Mouse (Mus musculus) thymus, adult 2 months (tissue): ENCODE data around the gene Tpst2. TPM values are rescaled to one million over a fixed set of nuclear protein-coding genes. Genes with fewer than 3 reads are reported as not detected.

Source experiments
- DNase-seq: peaks from one replicate; pipeline ENCODE4 v3.0.0; 2021
- H3K27ac ChIP-seq: fragments of 200-500 bp; 2 replicates; pipeline ENCODE4 v1.5.1; 2012; ENCODE audit warnings: low read length, control low read depth; ENCODE audit not compliant: control insufficient read depth, insufficient read depth
- H3K27me3 ChIP-seq: fragments of 200-500 bp; 2 replicates; pipeline ENCODE4 v1.6.1; 2012; ENCODE audit warnings: mild to moderate bottlenecking, low read length, moderate library complexity, mixed read lengths; ENCODE audit not compliant: control insufficient read depth, insufficient read depth
- H3K36me3 ChIP-seq: fragments of 200-500 bp; 2 replicates; pipeline ENCODE4 v1.6.1; 2012; ENCODE audit warnings: mild to moderate bottlenecking, low read length, moderate library complexity; ENCODE audit not compliant: control insufficient read depth, insufficient read depth
- H3K4me1 ChIP-seq: fragments of 200-500 bp; replicated peaks from 2 replicates; pipeline ENCODE4 v1.6.1; 2012; ENCODE audit warnings: low read length; ENCODE audit not compliant: control insufficient read depth, insufficient read depth
- H3K4me3 ChIP-seq: fragments of 200-500 bp; 2 replicates; pipeline ENCODE4 v1.5.1; 2012; ENCODE audit warnings: mild to moderate bottlenecking, low read length, control low read depth, moderate library complexity; ENCODE audit not compliant: control insufficient read depth, insufficient read depth
- CTCF ChIP-seq: fragments of 200-500 bp; IDR thresholded peaks from 2 replicates; pipeline ENCODE4 v1.5.1; 2012; ENCODE audit warnings: mild to moderate bottlenecking, control low read depth, low read length, moderate library complexity, borderline replicate concordance; ENCODE audit not compliant: control insufficient read depth, poor library complexity, insufficient read depth; ENCODE audit errors: extremely low read depth
- POLR2A ChIP-seq: fragments of 200-500 bp; IDR thresholded peaks from 2 replicates; pipeline ENCODE4 v1.6.1; 2012; ENCODE audit warnings: mild to moderate bottlenecking, low read length, control low read depth, moderate library complexity; ENCODE audit not compliant: control insufficient read depth, poor library complexity, insufficient read depth; ENCODE audit errors: extremely low read depth
- WGBS: fragments of 180-500 bp; shearing (Covaris S2); methylation state at CpG from one replicate; pipeline ENCODE4 v1.1.7; 2018; 5-methylcytosine and 5-hydroxymethylcytosine counted together
- polyA plus RNA-seq: library from polyadenylated mRNA; depleted of rRNA; stranded (reverse); fragments of >200 nt; gene quantifications from 2 replicates; pipeline ENCODE4 v1.2.3, GENCODE M21; 2012

The Tpst2 gene
- polyA plus RNA-seq, 1 experiment: 63.5 TPM

DNA sequence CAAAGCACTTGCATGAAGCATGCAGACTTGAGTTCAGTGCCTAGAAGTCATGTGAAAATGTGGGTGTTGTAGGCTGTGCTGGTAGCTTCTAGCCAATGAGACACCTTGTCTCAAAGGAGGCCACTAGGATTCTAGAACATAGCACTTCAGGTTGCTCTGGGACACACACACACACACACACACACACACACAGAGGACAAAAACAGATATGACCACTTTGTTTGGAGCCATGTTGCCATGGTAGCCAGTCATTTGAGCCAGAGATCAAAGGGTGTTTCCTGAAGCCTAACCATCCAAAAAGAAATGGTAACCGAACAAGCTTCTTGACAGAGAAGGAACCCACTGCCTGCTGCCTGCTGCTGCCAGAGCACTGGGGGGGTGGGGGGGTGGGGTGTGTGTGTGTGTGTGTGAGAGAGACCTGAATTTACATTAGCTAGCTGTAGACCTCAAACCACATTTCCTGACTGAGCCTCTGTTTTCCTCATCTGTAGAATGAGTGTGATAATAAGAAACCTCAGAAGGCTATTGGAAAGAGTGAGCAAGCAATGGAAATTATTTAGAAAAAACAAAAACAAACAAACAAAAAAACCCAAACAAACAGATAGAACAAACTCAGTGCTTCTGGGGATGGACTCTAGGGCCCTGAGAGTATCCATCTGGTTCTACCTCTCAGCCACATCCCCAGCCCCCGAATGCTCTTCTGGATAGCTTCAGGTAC lies 2.6 kb upstream of the Tpst2 start:
- 36% methylated on average over 2 of the region's 2 CpGs for WGBS

DNA sequence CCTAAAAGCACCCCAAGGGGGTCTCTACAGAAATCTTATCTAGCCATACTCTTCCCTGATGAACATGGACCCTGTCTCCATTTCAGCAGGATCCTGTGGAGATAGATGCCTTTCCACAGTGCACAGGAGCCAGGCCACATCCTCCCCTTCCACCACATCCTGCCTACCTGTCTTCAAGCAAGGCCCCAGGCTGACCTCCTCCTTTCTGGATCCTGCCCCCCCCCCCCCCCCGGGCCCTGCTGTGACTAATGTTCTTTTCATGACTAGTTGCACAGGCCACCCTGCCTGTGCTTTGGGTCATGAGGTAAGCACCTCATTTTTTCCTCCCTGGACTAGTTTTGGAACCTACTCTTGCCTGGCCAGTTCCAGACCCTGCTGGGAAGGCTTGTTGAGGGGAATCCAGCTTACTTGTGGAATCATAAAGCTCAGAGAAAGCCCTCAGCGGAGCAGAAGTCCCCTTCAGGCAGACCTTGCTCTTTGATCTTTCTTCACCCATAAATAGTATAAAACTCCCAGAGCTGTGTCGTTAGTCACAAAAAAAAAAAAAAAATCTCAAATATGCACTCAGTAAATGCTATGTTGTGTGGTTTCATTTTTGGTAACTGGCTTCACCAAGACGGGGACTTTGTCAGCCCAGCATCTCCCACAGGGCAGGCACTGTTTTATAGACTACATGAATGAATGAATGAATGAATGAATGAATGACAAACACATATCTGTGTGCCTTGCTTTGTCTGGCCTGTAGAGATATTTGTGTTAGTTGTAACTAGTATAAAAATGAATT lies 1.3 kb upstream of the Tpst2 start:
- H3K27ac ChIP-seq: no peak overlapping the region

More for the DNA sequence above, 2.6 kb upstream of the Tpst2 start:
- Histone ChIP-seq H3K27me3 (no peaks in the 10 kb centered on the region), H3K4me3 (no peak overlapping the region), H3K27ac (peak overlapping the region; percentile 51; the same call in 1 of the 2 replicates), H3K4me1 (peaks cover 60% of the 10 kb centered on the region), H3K36me3 (no peaks in the 10 kb centered on the region)
- TF ChIP-seq POLR2A (no peak), CTCF (no peak)
- no peak for DNase-seq

DNA sequence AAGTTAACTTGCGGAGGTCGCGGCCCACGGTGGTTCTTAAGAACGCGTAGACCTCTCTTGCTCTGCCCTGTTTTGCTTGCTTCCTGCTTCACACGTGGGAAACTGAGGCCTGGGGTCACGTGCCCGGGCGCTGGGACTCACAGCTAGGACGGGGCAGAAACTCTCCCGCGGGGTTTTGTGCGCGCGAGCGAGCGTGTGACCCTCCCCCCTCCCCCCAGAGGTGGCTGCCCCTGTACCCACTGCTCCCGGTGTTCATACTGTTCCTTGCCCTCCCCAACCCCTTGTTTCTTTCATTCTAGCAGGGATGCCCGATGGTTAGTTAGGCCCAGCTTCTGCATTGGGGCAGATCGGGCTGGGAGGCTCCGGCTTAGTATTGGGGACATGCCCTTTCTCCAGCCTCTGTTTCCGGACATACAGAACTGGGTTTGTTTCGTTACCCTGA lies 437 bp downstream of the Tpst2 start:
- Histone ChIP-seq H3K4me1 (peaks cover 52% of the 10 kb centered on the region), H3K27ac (no peak overlapping the region), H3K4me3 (peak overlapping the region; percentile 83), H3K36me3 (no peaks in the 10 kb centered on the region), H3K27me3 (no peaks in the 10 kb centered on the region)
- TF ChIP-seq POLR2A: peak; percentile 23; the same call in 1 of the 2 replicates
- no peak for TF ChIP-seq CTCF
- under 1% methylated on average over 24 of the region's 24 CpGs for WGBS
- no peak for DNase-seq

More for the DNA sequence above, 1.3 kb upstream of the Tpst2 start:
- WGBS: 5% methylated on average over 4 of the region's 4 CpGs
- Histone ChIP-seq H3K4me1 (peaks cover 64% of the 10 kb centered on the region), H3K27me3 (no peaks in the 10 kb centered on the region), H3K36me3 (no peaks in the 10 kb centered on the region), H3K4me3 (no peak overlapping the region)
- DNase-seq: no peak
- TF ChIP-seq CTCF (no peak), POLR2A (no peak)

DNA sequence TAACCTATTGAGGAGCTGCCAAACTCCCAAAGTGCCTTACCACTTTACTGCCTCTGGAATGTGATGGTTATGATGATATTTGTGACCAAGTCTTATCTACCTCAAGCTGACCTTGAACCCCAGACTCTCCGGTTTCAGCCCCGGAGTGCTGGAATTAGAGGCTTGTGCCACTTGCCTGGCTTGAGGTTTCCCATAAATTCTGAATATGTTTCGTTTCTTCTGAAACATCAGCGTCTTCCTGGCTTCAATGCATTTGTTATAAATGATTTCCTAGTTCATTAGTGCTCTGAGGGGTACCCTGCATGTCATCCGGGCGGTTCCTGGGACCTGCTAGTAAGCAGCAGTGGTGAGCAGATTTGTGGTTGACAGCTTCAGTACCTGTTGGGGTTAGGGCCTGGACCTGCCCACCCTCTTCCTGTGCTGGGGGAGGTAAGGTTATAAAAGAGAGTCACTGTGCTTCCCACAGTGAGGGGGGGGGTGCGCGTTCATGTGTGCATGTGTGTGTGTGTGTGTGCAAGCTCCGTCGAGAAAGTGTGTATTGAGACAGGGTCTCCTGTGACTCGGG lies 1.5 kb downstream of the Tpst2 start:
- H3K27ac ChIP-seq: no peak overlapping the region
- no peak overlapping the region for H3K4me3 ChIP-seq
- DNase-seq: no peak
- H3K36me3 ChIP-seq: no peaks in the 10 kb centered on the region
- no peak for TF ChIP-seq POLR2A
- 42% methylated on average over 11 of the region's 11 CpGs for WGBS
- H3K27me3 ChIP-seq: no peaks in the 10 kb centered on the region
- peaks cover 56% of the 10 kb centered on the region for H3K4me1 ChIP-seq

DNA sequence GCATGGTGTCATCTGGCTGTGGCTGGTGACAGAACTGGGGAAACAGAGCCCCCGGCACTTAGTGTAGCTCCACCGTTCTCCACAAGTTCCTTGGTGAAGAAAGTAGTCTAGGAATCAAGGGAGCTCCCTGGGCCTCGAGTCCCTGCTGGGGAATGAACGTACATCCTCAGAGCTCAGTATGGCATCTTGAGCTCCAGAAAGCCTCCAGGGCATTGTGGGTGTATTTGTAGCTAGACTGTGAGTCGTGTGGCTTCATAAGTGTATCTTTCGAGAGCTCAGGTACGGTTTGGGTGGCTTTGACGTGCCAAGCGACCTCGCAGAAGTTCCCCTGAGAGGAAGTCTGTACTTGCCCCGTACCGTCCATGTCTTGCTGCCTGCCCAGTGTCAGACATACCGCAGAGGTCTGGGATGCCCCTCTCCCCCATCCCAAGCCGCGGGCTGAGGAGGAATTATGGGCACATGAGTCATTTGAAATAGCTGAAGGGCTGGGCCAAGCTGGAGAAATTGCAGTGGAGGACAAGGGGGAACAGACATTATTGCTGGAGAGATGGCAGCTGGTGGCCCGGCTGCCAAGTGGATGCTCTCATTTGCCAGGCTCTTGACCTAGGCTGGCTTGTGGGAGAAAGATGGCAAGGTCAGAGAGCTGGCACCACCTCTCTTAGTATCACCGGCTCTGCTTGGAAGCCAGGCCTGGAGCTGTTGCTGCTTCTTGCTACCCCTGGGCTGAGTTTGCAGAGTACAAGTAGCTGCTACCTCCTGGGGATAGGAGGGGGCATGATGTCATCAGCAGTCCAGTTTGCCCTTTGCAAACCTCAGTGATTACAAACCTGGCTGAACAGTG lies 2.9 kb downstream of the Tpst2 start:
- Histone ChIP-seq H3K36me3 (no peaks in the 10 kb centered on the region), H3K27me3 (no peaks in the 10 kb centered on the region), H3K4me1 (peaks cover 64% of the 10 kb centered on the region), H3K27ac (no peak overlapping the region), H3K4me3 (no peak overlapping the region)
- DNase-seq: no peak
- WGBS: 60% methylated on average over 17 of the region's 17 CpGs
- TF ChIP-seq CTCF (no peak), POLR2A (no peak)

DNA sequence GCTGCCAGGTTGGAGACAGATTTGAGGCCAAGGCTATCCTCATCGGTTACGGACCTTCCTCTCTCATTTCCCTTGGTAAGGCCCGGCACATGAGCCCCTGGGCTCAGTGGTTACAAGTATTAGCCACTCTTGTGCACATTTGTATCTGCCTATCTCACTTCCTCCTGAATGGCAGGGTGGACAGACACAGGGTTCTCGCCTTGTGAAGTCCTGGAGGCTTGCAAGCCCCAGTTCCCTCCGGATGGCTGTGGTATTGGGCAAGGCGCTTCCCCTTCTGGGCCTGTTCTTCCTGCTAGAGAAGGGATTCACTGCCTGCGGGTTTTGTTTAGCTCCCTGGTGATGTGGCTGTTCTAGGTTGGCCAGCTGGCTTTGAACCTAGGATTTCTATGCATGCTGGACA lies 3.7 kb downstream of the Tpst2 start:
- TF ChIP-seq POLR2A (no peak), CTCF (no peak)
- no peak overlapping the region for H3K4me3 ChIP-seq
- H3K27me3 ChIP-seq: no peaks in the 10 kb centered on the region
- H3K36me3 ChIP-seq: no peaks in the 10 kb centered on the region
- H3K27ac ChIP-seq: no peak overlapping the region
- WGBS: 56% methylated on average over 7 of the region's 7 CpGs
- no peak for DNase-seq
- peaks cover 64% of the 10 kb centered on the region for H3K4me1 ChIP-seq
